Mouse (Mus musculus): ENCODE measurements around the gene Gtf3c5. TPM values are rescaled to one million over a fixed set of nuclear protein-coding genes. Genes with fewer than 3 reads are reported as not detected.
A peak's percentile ranks its signal among the peaks of the same experiment; 100 is the strongest.

Gtf3c5 gene
- total RNA-seq, 2 experiments from 2014 or later, result 17.5 to 19.5 TPM

DNA sequence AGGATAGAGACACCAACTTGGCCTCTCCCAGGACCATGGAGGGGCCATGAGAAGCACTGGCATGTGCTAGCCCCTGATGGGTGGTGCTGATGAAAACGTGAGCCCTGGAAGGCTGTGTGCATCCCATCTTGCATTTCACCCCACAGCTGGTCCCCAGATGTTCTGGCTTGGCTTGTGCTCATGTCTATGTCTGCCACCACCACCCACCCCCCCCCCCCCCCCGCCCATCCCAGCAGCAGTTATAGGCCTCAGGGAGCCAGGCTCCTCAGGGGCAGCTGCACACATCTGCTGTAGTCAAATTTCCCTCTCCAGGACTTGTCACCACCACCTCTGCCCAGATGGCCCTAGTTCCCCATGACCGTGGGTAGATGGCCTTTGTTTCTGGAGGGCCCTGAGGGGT, 13.6 kb downstream of the Gtf3c5 start:
- DNase-seq, result no peak

DNA sequence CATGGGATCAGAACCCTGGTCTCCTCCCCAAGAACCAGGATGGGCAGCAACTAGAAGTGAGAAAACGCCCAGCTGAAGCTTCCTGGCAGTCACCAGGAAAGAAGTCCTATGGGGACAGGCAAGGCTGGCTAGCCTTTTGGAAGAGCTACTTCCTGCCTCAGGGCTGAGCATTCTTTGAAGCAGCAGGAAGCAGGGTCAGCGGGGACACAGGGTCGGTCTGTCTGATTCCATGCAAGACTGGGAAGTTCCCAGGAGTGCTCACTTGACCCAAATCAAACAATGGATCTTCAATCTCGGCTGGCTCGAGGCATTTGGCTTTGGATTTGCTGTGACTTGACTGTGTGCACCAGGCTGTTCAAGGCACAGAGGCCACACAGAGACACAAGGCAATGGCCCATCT, 17.0 kb downstream of the Gtf3c5 start:
- DNase-seq, result peak; percentile 40 to 57

GRCm38 (mm10) chr2:28564380-28564779, 19.2 kb downstream of the Gtf3c5 start:
- DNase-seq, result no peak

- no peak for DNase-seq
Observed at GRCm38 (mm10) chr2:28563830-28564229, 19.7 kb downstream of the Gtf3c5 start.

GRCm38 (mm10) chr2:28563303-28563702, 20.2 kb downstream of the Gtf3c5 start, which contains the start of gene Cel:
Gene Cel (minus strand): TSS chr2:28563403.
- no peak for DNase-seq

DNA sequence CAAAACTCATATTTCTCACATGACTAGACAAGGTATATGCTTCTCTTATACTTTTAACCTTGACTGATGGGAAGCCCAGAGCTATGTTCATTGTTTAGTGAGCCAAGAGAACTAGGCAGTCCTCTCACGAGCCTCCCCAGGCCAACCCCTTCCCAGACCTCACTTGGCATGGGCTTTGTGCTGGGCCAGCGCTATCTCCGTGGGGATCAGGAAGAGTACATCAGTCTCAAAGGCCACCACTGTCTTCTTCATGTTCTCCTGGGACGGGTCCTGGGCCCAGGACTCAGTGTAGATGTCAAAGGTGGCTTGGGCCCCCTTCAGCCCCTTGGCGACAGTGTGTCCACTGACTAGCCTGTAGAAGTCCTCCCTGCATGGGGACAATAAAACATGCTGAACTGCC, 26.1 kb downstream of the Gtf3c5 start:
- DNase-seq, result no peak

GRCm38 (mm10) chr2:28552301-28552700, 31.2 kb downstream of the Gtf3c5 start:
- DNase-seq, result no peak

DNA sequence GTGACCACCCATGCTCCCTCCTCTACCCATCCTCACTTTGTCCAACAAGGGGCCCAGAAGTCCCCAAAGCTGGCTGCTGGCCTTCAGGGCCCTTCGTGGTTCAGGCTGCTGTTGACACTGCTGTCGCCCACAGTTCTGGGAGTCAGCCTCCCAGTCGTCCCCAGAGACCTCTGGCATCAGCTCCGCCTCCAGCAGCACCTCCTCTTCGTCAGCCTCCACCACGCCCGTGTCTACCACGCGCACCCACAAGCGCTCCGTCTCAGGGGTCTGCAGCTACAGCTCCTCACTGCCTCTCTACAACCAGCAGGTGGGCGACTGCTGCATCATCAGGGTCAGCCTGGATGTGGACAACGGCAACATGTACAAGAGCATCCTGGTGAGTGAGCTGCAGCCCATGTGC, 34.4 kb downstream of the Gtf3c5 start:
- DNase-seq, result no peak

DNA sequence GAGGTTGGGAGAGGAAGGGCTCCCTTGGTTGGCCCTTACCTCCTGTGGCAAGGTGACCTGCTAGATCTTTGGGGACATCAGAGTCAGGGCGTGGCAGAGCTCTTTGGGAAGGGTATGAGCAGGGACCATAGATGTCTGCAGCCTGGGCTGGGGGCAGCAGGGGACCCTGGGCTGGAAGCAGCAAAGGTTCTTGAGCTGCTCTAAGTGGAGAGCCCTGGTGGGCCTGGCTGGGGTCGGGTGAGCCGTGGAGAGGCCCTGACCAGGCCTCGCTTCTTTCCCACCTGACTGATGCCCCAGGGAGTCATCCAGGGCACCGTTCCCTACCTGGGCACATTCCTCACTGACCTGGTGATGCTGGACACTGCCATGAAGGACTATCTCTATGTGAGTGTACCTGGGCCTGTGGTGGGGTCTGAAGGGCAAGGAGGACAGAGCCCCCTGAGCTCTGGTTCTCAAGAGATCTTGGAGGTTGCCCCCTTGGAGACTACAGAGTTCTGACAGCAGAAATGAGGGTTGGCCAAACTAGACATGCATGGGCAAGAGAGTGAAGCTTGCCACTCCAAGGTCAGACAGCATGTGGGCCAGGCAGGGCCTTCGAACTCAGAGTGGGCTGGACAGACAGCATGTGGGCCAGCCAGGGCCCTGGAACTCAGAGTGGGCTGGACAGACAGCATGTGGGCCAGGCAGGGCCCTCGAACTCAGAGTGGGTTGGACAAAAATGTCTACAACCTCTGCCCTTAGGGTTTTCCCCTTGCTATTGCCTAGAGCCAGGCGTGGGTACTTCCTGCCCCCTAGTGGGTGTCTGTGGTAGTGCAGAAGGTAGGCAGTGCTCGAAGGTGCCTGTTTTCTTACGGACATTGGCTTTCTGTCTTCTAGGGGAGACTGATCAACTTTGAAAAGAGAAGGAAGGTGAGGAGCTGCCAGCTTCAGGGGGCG, 36.0 kb downstream of the Gtf3c5 start:
- peak; percentile 90 to 91 for DNase-seq

DNA sequence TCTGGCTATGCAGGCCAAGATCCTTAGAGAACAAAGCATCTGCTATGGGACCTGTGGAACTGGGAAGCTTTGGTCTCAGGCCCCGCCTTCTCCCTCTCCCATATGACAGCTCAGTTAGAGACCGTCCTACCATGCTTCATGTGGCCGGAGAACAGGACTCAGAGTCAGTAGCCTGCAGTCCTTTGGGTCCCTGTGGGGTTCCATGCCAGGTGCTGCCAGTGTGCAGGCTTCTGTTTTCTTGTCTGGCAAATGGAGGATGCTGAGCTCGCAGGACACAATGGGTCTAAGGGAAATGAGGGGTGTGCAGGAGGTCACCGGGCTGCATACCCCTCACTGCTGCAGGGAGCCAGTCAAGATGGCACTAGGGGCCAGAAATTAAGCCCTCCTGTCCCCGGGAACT, 37.0 kb downstream of the Gtf3c5 start:
- DNase-seq, result no peak

DNA sequence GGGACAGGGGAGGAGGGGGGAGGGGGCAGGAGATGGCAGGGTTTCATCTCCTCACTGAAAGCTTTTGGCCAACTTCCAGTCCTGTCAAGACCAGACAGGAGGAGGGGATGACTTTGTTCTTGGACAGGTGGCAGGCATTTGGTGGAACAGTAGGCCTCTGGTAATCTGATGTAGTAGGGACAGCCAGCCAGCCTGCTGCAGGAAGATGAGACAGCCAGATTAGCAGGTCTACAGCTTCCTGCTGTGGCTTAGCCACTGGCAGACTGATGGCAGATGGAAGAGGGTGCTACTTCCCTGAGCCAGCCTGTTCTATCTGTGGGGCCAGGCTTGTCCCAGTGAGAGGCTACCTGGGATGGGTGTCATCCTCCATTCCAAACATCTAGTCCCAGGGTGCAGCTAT, 37.6 kb downstream of the Gtf3c5 start:
- no peak for DNase-seq

DNA sequence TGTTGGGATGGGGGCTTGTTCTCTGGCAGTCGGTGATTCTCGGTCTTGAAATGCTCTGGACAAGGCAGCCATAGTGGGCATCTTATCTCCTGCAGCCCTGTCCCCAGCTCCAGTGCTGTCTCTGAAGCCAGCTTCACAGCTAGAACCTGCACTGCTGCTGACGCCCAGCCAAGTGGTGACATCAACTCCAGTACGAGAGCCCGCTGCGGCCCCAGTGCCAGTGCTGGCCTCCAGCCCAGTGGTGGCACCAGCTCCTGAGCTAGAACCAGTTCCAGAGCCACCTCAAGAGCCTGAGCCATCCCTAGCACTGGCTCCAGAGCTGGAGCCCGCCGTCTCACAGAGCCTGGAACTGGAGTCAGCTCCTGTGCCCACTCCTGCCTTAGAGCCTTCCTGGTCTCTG, 39.7 kb downstream of the Gtf3c5 start:
- peak in 1 of 2 experiments; percentile 50 for DNase-seq

- no peak for DNase-seq
Observed at GRCm38 (mm10) chr2:28540587-28541227, 42.8 kb downstream of the Gtf3c5 start.

GRCm38 (mm10) chr2:28539949-28540348, 43.6 kb downstream of the Gtf3c5 start:
- no peak for DNase-seq

DNA sequence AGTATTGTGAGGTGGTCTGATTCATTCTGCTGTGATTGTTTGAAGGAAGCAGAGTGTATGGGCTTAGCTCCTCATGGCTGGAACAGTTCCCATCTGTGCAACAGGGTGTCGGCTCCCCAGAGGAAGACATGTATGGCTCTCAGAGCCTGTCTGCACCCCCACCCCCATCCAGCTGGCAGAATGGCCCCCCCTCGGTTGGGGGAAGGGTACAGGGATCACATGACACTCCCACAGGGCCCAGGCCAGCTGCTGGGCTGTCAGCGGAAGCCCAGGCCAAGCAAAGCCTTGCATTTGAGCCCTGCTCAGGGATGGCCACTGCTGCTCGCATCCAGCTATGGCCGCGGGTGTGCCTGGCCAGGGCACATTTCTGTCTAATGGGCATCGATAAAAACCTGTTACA, 44.3 kb downstream of the Gtf3c5 start:
- peak in 1 of 2 experiments; percentile 66 for DNase-seq

GRCm38 (mm10) chr2:28538817-28539128, 44.8 kb downstream of the Gtf3c5 start:
- DNase-seq, result no peak

DNA sequence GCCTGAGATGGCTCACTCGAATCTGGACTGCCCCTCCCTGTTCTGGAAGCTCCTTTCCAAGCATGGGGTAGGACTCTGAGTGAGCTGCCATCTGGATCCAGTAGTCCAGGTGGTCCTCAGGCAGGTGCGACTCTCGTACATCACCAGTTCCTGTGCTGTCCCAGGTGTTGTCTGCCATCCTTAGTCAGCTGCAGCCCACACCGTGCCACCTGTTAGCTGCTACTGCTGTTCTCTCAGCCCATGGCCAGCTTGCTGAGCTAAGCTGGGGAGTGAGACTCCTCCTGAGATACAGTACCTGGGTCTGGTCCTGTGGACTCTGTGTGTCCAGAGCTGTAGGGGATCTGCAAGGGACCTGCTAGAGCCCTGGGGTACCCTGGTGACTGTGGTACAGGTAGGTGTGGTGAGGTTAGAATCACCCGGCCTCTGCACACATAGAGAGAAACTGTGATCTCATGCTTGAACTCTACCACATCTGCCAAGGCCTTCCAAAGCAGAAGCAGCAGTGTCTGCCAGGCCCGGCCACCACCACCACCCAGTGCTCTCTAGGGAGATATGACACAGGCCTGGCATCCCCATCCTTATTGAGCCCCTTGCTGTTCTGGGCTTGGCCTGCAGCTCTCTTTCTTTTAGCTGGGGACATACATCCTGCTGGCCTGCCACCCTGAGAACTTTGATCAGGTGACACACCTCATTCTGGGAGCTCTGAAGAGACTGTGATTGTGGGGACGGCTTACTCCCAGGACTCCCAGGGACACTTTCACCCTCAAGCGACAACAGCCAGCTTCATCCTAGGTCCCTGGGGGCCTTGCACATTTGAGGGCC, 45.3 kb downstream of the Gtf3c5 start:
- DNase-seq, result no peak

GRCm38 (mm10) chr2:28537634-28537920, 46.0 kb downstream of the Gtf3c5 start:
- no peak for DNase-seq

- no peak for DNase-seq
Observed at GRCm38 (mm10) chr2:28536766-28537633, 46.6 kb downstream of the Gtf3c5 start.

GRCm38 (mm10) chr2:28536166-28536565, 47.4 kb downstream of the Gtf3c5 start:
- no peak for DNase-seq

- DNase-seq, result peak in 1 of 2 experiments; percentile 50
Observed at GRCm38 (mm10) chr2:28535650-28536049, 47.9 kb downstream of the Gtf3c5 start.

- no peak for DNase-seq
Observed at GRCm38 (mm10) chr2:28535263-28535540, 48.3 kb downstream of the Gtf3c5 start.
